Mouse (Mus musculus) forebrain, embryonic 16.5 days (tissue): ENCODE measurements around the gene Wasf2. TPM values are rescaled to one million over a fixed set of nuclear protein-coding genes. Genes with fewer than 3 reads are reported as not detected.
A peak's percentile ranks its signal among the peaks of the same experiment; 100 is the strongest.

Experiments used
- ATAC-seq: fragments of 200-750 bp; cut with Nextera tagmentation; 2 replicates; pipeline ENCODE4 v1.8.0; 2017; ENCODE audit warnings: mild to moderate bottlenecking, moderate library complexity
- H3K27ac ChIP-seq: fragments of 300-500 bp; sonication (generic); 2 replicates; pipeline ENCODE4 v1.5.1; 2014; ENCODE audit warnings: low read length, control low read depth
- H3K27me3 ChIP-seq: fragments of 300-500 bp; sonication (generic); replicated peaks from 2 replicates; pipeline ENCODE4 v1.6.1; 2014; ENCODE audit warnings: low read length; ENCODE audit not compliant: control insufficient read depth, insufficient read depth
- H3K36me3 ChIP-seq: fragments of 300-500 bp; sonication (generic); 2 replicates; pipeline ENCODE4 v1.6.1; 2014; ENCODE audit not compliant: control insufficient read depth, insufficient read depth
- H3K4me1 ChIP-seq: fragments of 300-500 bp; sonication (generic); replicated peaks from 2 replicates; pipeline ENCODE4 v1.6.1; 2014; ENCODE audit warnings: low read length; ENCODE audit not compliant: control insufficient read depth, insufficient read depth
- H3K4me2 ChIP-seq: fragments of 300-500 bp; sonication (generic); 2 replicates; pipeline ENCODE4 v1.6.1; 2014; ENCODE audit warnings: mild to moderate bottlenecking, low read length, control low read depth
- H3K4me3 ChIP-seq: fragments of 300-500 bp; sonication (generic); replicated peaks from 2 replicates; pipeline ENCODE4 v1.5.1; 2014; ENCODE audit warnings: mild to moderate bottlenecking, low read length, control low read depth
- H3K9ac ChIP-seq: fragments of 300-500 bp; sonication (generic); replicated peaks from 2 replicates; pipeline ENCODE4 v1.6.1; 2014; ENCODE audit warnings: low read depth, low read length, control low read depth
- H3K9me3 ChIP-seq: fragments of 300-500 bp; sonication (generic); 2 replicates; pipeline ENCODE4 v1.6.1; 2016; ENCODE audit warnings: low read length; ENCODE audit not compliant: control insufficient read depth
- WGBS: fragments of 180-500 bp; shearing (Covaris S2); extraction: QIAGEN DNeasy Blood & Tissue Kit; methylation state at CpG from one replicate; pipeline ENCODE4 v1.1.7; 2014; 5-methylcytosine and 5-hydroxymethylcytosine counted together
- microRNA-seq: library from miRNA; unstranded; fragments of <30 nt; microRNA quantifications from one replicate; pipeline ENCODE4, GENCODE M21; 2017
- polyA plus RNA-seq: library from polyadenylated mRNA; unstranded; fragments of >200 nt; fragmentation: Nextera tagmentation; extraction: Ambion mirVana; gene quantifications from 2 replicates; pipeline ENCODE4 v1.2.1, GENCODE M21; 2015

Wasf2 gene
- polyA plus RNA-seq, 1 experiment from 2014 or later: 27.0 TPM

GRCm38 (mm10) chr4:133241910-133242309, 111.6 kb downstream of the Wasf2 start:
- no peak overlapping the region for H3K9ac ChIP-seq
- peaks cover 13% of the 10 kb centered on the region for H3K4me1 ChIP-seq
- peaks cover 38% of the 10 kb centered on the region for H3K27me3 ChIP-seq
- no peak for ATAC-seq
- WGBS: 35% methylated on average over 11 of the region's 11 CpGs
- H3K4me3 ChIP-seq: peak overlapping the region; percentile 45
- H3K9me3 ChIP-seq: no peaks in the 10 kb centered on the region
- H3K27ac ChIP-seq: no peak overlapping the region
- H3K36me3 ChIP-seq: no peaks in the 10 kb centered on the region
- peak overlapping the region; percentile 52 for H3K4me2 ChIP-seq

- no peaks in the 10 kb centered on the region for H3K36me3 ChIP-seq
- H3K4me3 ChIP-seq: no peak overlapping the region
- no peak overlapping the region for H3K9ac ChIP-seq
- H3K4me2 ChIP-seq: no peak overlapping the region
- peaks cover 13% of the 10 kb centered on the region for H3K4me1 ChIP-seq
- peaks cover 42% of the 10 kb centered on the region for H3K27me3 ChIP-seq
- H3K27ac ChIP-seq: no peak overlapping the region
- 53% methylated on average over 9 of the region's 9 CpGs for WGBS
- ATAC-seq: no peak
- no peaks in the 10 kb centered on the region for H3K9me3 ChIP-seq
Measured at GRCm38 (mm10) chr4:133242710-133243109, 112.4 kb downstream of the Wasf2 start.

GRCm38 (mm10) chr4:133243538-133243937, 113.2 kb downstream of the Wasf2 start:
- Histone ChIP-seq H3K4me2 (no peak overlapping the region), H3K4me3 (no peak overlapping the region), H3K27me3 (peaks cover 46% of the 10 kb centered on the region), H3K36me3 (no peaks in the 10 kb centered on the region), H3K27ac (no peak overlapping the region), H3K9me3 (no peaks in the 10 kb centered on the region), H3K4me1 (peaks cover 13% of the 10 kb centered on the region), H3K9ac (no peak overlapping the region)
- no peak for ATAC-seq
- WGBS: 60% methylated on average over 13 of the region's 13 CpGs

DNA sequence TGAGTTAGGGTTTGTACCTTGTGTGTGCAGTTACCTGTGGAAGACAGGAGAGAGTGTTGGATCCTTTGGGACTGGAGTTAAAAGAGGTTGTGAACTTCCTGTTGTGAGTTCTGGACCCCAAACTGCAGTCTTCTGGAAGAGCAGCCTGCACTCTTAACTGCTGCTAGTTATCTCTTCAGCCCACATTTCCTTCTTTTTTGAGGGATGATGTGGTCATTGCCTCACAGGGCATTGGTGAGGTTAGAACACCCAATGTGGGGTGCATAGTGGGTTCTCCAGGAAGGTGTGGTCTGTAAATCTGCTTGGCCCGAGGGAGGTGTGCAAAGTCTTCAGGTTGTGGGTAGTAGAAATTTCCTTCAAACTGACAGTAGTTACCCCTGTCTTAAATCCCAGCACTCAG, 114.0 kb downstream of the Wasf2 start:
- Histone ChIP-seq H3K9me3 (no peaks in the 10 kb centered on the region), H3K4me1 (peaks cover 13% of the 10 kb centered on the region), H3K4me2 (no peak overlapping the region), H3K27me3 (peaks cover 48% of the 10 kb centered on the region), H3K36me3 (no peaks in the 10 kb centered on the region), H3K9ac (no peak overlapping the region), H3K27ac (no peak overlapping the region), H3K4me3 (no peak overlapping the region)
- ATAC-seq: no peak
- 83% methylated on average over 1 of the region's 1 CpGs for WGBS

- no peak for ATAC-seq
- Histone ChIP-seq H3K4me3 (no peak overlapping the region), H3K36me3 (no peaks in the 10 kb centered on the region), H3K9me3 (no peaks in the 10 kb centered on the region), H3K4me1 (peaks cover 12% of the 10 kb centered on the region), H3K4me2 (no peak overlapping the region), H3K9ac (no peak overlapping the region), H3K27me3 (peaks cover 48% of the 10 kb centered on the region), H3K27ac (no peak overlapping the region)
- WGBS: 20% methylated on average over 15 of the region's 15 CpGs
Measured at GRCm38 (mm10) chr4:133247072-133247471, 116.8 kb downstream of the Wasf2 start.

DNA sequence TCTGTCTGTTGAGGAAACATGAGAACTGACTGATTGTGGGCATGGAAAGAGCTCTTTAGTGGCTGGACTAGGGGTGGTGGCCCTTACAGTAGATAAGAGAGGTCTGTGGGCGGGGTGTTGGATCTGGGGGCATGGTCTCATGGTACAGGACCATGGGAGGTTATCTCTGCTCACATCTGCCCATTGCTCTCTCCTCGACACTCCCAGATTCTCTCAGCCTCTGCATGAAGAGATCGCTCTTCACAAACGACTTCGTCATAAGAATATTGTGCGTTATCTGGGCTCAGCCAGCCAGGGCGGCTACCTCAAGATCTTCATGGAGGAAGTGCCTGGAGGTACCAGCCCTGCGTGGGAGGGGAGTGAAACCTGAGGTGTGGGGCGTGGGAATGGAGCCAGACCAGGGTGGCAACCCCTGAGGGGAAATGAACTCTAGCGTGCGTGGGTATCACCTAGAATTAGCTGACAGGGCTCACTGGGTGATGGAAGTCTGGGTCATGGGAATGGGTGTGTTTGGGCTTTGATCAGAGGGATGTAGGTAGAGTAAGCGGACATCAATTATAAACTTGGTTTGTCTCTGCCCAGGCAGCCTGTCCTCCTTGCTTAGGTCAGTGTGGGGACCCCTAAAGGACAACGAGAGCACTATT, 117.6 kb downstream of the Wasf2 start:
- Histone ChIP-seq H3K27ac (no peak overlapping the region), H3K27me3 (peaks cover 46% of the 10 kb centered on the region), H3K4me3 (no peak overlapping the region), H3K4me2 (no peak overlapping the region), H3K9me3 (no peaks in the 10 kb centered on the region), H3K4me1 (peaks cover 12% of the 10 kb centered on the region), H3K9ac (no peak overlapping the region), H3K36me3 (no peaks in the 10 kb centered on the region)
- 80% methylated on average over 13 of the region's 13 CpGs for WGBS
- no peak for ATAC-seq

Small RNA genes within 50 kb of the gene (microRNA-seq; reads per million reads assigned to microRNA genes)
- gene Mir7017: not detected

Other genes with a start within 250 kb of the Wasf2 start
- 164 and 177 TPM in 2 replicates for gene Stx12, start 246.0 kb upstream of the Wasf2 start, polyA plus RNA-seq
- 51.0 and 53.4 TPM in 2 replicates for gene Fam76a, start 207.9 kb upstream of the Wasf2 start, polyA plus RNA-seq
- gene Fgr, start 156.4 kb upstream of the Wasf2 start, polyA plus RNA-seq: not detected in 2 replicates
- 13.0 and 13.7 TPM in 2 replicates for gene Ahdc1, start 119.2 kb upstream of the Wasf2 start, polyA plus RNA-seq
- gene Cd164l2, start 81.6 kb downstream of the Wasf2 start, polyA plus RNA-seq: 0.88 and 1.1 TPM in 2 replicates
- 0.57 and 1.4 TPM in 2 replicates for gene Gpr3, start 82.0 kb downstream of the Wasf2 start, polyA plus RNA-seq
- gene Map3k6, start 110.3 kb downstream of the Wasf2 start, polyA plus RNA-seq: 2.1 and 2.3 TPM in 2 replicates
- 0.47 and 0.52 TPM in 2 replicates for gene Sytl1, start 132.6 kb downstream of the Wasf2 start, polyA plus RNA-seq
- gene Tmem222, start 147.3 kb downstream of the Wasf2 start, polyA plus RNA-seq: 112 and 124 TPM in 2 replicates
- gene Wdtc1, start 223.0 kb downstream of the Wasf2 start, polyA plus RNA-seq: 16.2 and 19.3 TPM in 2 replicates
- gene Slc9a1, start 239.2 kb downstream of the Wasf2 start, polyA plus RNA-seq: 8.1 and 10.7 TPM in 2 replicates